Comparison of ENCODE assay signal across 16 mouse cellular contexts in genomic region chr12:37956193-37956592, GRCm38 (mm10).
"Had no signal": no experiment of that assay in that cellular context is flagged by ENCODE, and none has a peak within 500 bp of the region (broad histone marks: within the 10 kb centered on the region; RNA-seq: fewer than 3 reads in every experiment).

No protein-coding gene starts in this region.

- DNase-seq: gastrocnemius, adult 2 months; gastrocnemius, postnatal 10 days; gastrocnemius, postnatal 25 days; heart, adult 18-20 months; heart, postnatal 14 days; heart, postnatal 36 days; kidney, adult 11 months; kidney, adult 2 months; kidney, adult 9 months; kidney, postnatal 14 days; kidney, postnatal 36 days; layer of hippocampus, adult 9-11 months; layer of hippocampus, postnatal 36 days; liver had no signal

- ATAC-seq: hindbrain, postnatal 0 days; intestine, embryonic 16.5 days had no signal
